Mouse (Mus musculus) heart, postnatal 0 days (tissue): ENCODE results near the gene Il12rb1. TPM values are rescaled to one million over a fixed set of nuclear protein-coding genes. Genes with fewer than 3 reads are reported as not detected.

Source experiments
- ATAC-seq: fragments of 200-750 bp; cut with Nextera tagmentation; 2 replicates; pipeline ENCODE4 v1.8.0; 2017; ENCODE audit warnings: low read depth, moderate number of reproducible peaks, moderate library complexity; ENCODE audit not compliant: insufficient read depth
- DNase-seq: peaks from one replicate; pipeline ENCODE4 v3.0.0-alpha.2; 2016; ENCODE audit warnings: low spot score
- H3K27ac ChIP-seq: fragments of 300-500 bp; sonication (generic); 2 replicates; pipeline ENCODE4 v1.5.1; 2014; ENCODE audit warnings: low read depth, mild to moderate bottlenecking
- H3K27me3 ChIP-seq: fragments of 300-500 bp; sonication (generic); 2 replicates; pipeline ENCODE4 v1.6.1; 2014; ENCODE audit warnings: low read length, mixed read lengths; ENCODE audit not compliant: control insufficient read depth, insufficient read depth
- H3K36me3 ChIP-seq: fragments of 300-500 bp; sonication (generic); replicated peaks from 2 replicates; pipeline ENCODE4 v1.6.1; 2014; ENCODE audit warnings: low read length, mixed read lengths; ENCODE audit not compliant: control insufficient read depth, insufficient read depth
- H3K4me1 ChIP-seq: fragments of 300-500 bp; sonication (generic); 2 replicates; pipeline ENCODE4 v1.6.1; 2014; ENCODE audit warnings: antibody characterized with exemption; ENCODE audit not compliant: control insufficient read depth, insufficient read depth
- H3K4me2 ChIP-seq: fragments of 300-500 bp; sonication (generic); 2 replicates; pipeline ENCODE4 v1.6.1; 2014; ENCODE audit warnings: low read depth, mild to moderate bottlenecking, low read length, moderate library complexity
- H3K4me3 ChIP-seq: fragments of 300-500 bp; sonication (generic); 2 replicates; pipeline ENCODE4 v1.5.1; 2014; ENCODE audit warnings: low read depth, low read length
- H3K9ac ChIP-seq: fragments of 300-500 bp; sonication (generic); replicated peaks from 2 replicates; pipeline ENCODE4 v1.6.1; 2014; ENCODE audit warnings: low read depth, low read length, mixed read lengths
- H3K9me3 ChIP-seq: fragments of 300-500 bp; sonication (generic); replicated peaks from 2 replicates; pipeline ENCODE4 v1.6.1; 2016; ENCODE audit warnings: low read length; ENCODE audit not compliant: control insufficient read depth
- CTCF ChIP-seq: IDR thresholded peaks from 2 replicates; pipeline ENCODE4 v1.5.1; 2016; ENCODE audit warnings: antibody characterized with exemption, control low read depth, low read depth
- EP300 ChIP-seq: IDR thresholded peaks from 2 replicates; pipeline ENCODE4 v1.6.1; 2016; ENCODE audit warnings: antibody characterized with exemption, low read depth
- WGBS: fragments of 180-500 bp; shearing (Covaris S2); extraction: QIAGEN DNeasy Blood & Tissue Kit; methylation state at CpG from one replicate; pipeline ENCODE4 v1.1.7; 2014; 5-methylcytosine and 5-hydroxymethylcytosine counted together
- polyA plus RNA-seq: library from polyadenylated mRNA; unstranded; fragments of >200 nt; fragmentation: Nextera tagmentation; extraction: Ambion mirVana; gene quantifications from 2 replicates; pipeline ENCODE4 v1.2.1, GENCODE M21; 2015
- total RNA-seq: library from RNA; depleted of rRNA; stranded (reverse); fragments of >200 nt; gene quantifications from 2 replicates; pipeline ENCODE4 v1.2.3, GENCODE M21; 2014; ENCODE audit warnings: low replicate concordance

The Il12rb1 gene
- total and polyA plus RNA-seq, 2 experiments from 2014 or later, result not detected

DNA sequence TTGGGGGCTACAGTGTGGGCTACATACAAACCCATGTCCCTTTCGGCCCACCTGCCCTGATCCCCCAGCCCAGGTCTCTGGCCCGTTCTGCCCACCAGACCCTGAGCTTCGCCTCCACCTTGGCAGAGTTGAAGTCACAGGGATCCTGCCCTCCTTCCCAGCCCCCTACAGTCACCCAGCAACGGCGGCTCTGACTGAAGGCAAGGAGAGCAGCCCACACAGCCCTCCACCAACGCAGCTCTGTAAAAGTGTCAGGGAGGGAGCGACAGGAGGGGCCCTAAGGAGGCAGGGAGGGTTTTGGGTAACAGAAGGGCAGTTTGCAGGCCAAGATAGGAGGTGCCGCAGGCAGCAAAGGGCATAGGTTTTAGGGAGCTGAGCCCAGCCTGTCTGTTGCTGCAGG, 17.4 kb upstream of the Il12rb1 start:
- no peaks in the 10 kb centered on the region for H3K9me3 ChIP-seq
- WGBS, result 68% methylated on average over 8 of the region's 8 CpGs
- H3K27ac ChIP-seq, result no peak overlapping the region
- ATAC-seq (no peak), DNase-seq (no peak)
- H3K4me1 ChIP-seq, result peaks cover 7% of the 10 kb centered on the region
- peaks cover 16% of the 10 kb centered on the region for H3K36me3 ChIP-seq
- no peak for TF ChIP-seq CTCF
- TF ChIP-seq EP300, result no peak
- H3K4me3 ChIP-seq, result no peak overlapping the region
- no peak overlapping the region; the same call in 1 of the 2 replicates for H3K9ac ChIP-seq
- H3K27me3 ChIP-seq, result 0 out of 2 replicates have a peak, but pooled peaks cover 7% of the 10 kb centered on the region
- peak overlapping the region; percentile 85; the same call in 1 of the 2 replicates for H3K4me2 ChIP-seq

DNA sequence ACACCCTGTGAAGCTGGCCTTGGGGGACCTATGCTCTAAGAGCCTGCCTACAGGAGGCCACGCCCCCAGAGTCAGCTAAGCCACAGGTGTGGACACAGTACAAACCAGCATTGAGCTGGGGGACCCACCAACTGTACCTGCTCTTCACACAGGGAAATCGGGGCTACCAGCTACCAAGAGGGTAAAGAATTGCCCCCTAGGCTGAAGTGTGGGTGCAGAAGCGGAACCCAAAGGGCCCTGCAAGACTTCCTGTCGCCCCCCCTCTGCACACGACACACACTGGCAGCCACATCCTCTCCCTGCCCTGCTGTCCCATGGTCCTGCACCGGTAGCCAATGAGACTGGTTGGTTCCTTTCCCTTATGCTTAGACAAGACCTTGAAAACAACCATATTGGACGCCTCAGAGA, 17.0 kb upstream of the Il12rb1 start:
- Histone ChIP-seq H3K9ac (no peak overlapping the region), H3K36me3 (peaks cover 12% of the 10 kb centered on the region), H3K27me3 (0 out of 2 replicates have a peak, but pooled peaks cover 7% of the 10 kb centered on the region), H3K4me2 (peak overlapping the region; percentile 85), H3K9me3 (no peaks in the 10 kb centered on the region), H3K4me3 (peak overlapping the region; percentile 73; the same call in 1 of the 2 replicates), H3K27ac (no peak overlapping the region; the same call in 1 of the 2 replicates), H3K4me1 (peaks cover 7% of the 10 kb centered on the region)
- ATAC-seq (no peak), DNase-seq (peak; percentile 5)
- WGBS, result 81% methylated on average over 7 of the region's 7 CpGs
- TF ChIP-seq CTCF (no peak), EP300 (no peak)

- 0 out of 2 replicates have a peak, but pooled peaks cover 10% of the 10 kb centered on the region for H3K27me3 ChIP-seq
- no peak for TF ChIP-seq EP300
- TF ChIP-seq CTCF, result no peak
- peaks cover 8% of the 10 kb centered on the region for H3K4me1 ChIP-seq
- 3% methylated on average over 56 of the region's 58 CpGs for WGBS
- no peaks in the 10 kb centered on the region for H3K9me3 ChIP-seq
- H3K9ac ChIP-seq, result peak overlapping the region; percentile 77
- peak; percentile 83 for ATAC-seq
- peak overlapping the region; percentile 73 for H3K4me3 ChIP-seq
- H3K4me2 ChIP-seq, result peak overlapping the region; percentile 85
- peak overlapping the region; percentile 56; the same call in 1 of the 2 replicates for H3K27ac ChIP-seq
- H3K36me3 ChIP-seq, result peaks cover 4% of the 10 kb centered on the region
- DNase-seq, result peak; percentile 86
Observed at GRCm38 (mm10) chr8:70791975-70792691, 16.1 kb upstream of the Il12rb1 start.

- TF ChIP-seq CTCF (no peak), EP300 (no peak)
- Histone ChIP-seq H3K4me3 (peak overlapping the region; percentile 73), H3K9ac (no peak overlapping the region), H3K27me3 (0 out of 2 replicates have a peak, but pooled peaks cover 10% of the 10 kb centered on the region), H3K4me1 (peaks cover 14% of the 10 kb centered on the region), H3K36me3 (no peaks in the 10 kb centered on the region; the same call in 1 of the 2 replicates), H3K27ac (no peak overlapping the region), H3K9me3 (no peaks in the 10 kb centered on the region), H3K4me2 (peak overlapping the region; percentile 85)
- WGBS, result 4% methylated on average over 20 of the region's 20 CpGs
- ATAC-seq, result 0 out of 2 replicates have a peak, but pooled peaks have one; percentile 2
- DNase-seq, result peak; percentile 5
Observed at GRCm38 (mm10) chr8:70792700-70793099, 15.5 kb upstream of the Il12rb1 start.

DNA sequence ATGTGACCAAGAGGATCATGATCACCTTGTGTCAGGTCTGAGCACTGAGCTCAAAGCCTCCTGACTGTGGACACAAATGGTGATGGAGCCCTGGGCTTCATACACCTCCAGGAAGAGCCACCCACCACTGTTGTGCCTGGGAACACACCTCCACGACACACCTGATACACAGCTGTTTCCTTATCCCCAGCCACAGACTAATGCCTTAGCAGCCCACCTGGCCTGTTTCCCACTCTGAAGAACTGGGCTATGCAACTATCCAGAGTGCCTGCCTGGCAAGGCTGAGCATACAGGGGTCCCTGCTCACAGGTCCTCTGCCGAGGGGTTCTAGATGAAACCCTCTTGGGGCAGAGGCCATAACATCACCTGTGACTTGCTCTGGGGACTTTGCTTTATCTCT, 14.0 kb upstream of the Il12rb1 start:
- DNase-seq (no peak), ATAC-seq (no peak)
- H3K36me3 ChIP-seq, result no peaks in the 10 kb centered on the region
- peaks cover 24% of the 10 kb centered on the region for H3K27me3 ChIP-seq
- WGBS, result 64% methylated on average over 2 of the region's 2 CpGs
- no peak overlapping the region for H3K4me2 ChIP-seq
- H3K4me1 ChIP-seq, result peaks cover 19% of the 10 kb centered on the region
- no peaks in the 10 kb centered on the region for H3K9me3 ChIP-seq
- H3K9ac ChIP-seq, result no peak overlapping the region
- TF ChIP-seq CTCF, result no peak
- no peak for TF ChIP-seq EP300
- no peak overlapping the region for H3K4me3 ChIP-seq
- H3K27ac ChIP-seq, result no peak overlapping the region
